Mouse (Mus musculus) CH12.LX (cell line): ENCODE measurements around the gene Rps16. TPM values are rescaled to one million over a fixed set of nuclear protein-coding genes. Genes with fewer than 3 reads are reported as not detected.

Experiments
- DNase-seq: peaks from one replicate; pipeline ENCODE4 v3.0.0-alpha.2; 2013; ENCODE audit errors: extremely low read depth
- H3K27ac ChIP-seq: 2 replicates; pipeline ENCODE4 v1.5.1; 2012; ENCODE audit warnings: low read depth, mild to moderate bottlenecking, control low read depth, moderate library complexity; ENCODE audit not compliant: insufficient read depth
- H3K27me3 ChIP-seq: replicated peaks from 2 replicates; pipeline ENCODE3; 2012; ENCODE audit warnings: inconsistent platforms
- H3K36me3 ChIP-seq, 2 experiments: replicated peaks in 1 of 2; 2 replicates each; pipeline versions ENCODE3 to v1.6.1; 2012; ENCODE audit warnings: inconsistent platforms in 1 of 2, low read length in 1 of 2, mild to moderate bottlenecking in 1 of 2, mixed read lengths in 1 of 2, moderate library complexity in 1 of 2; ENCODE audit not compliant: control insufficient read depth in 1 of 2, insufficient read depth in 1 of 2
- H3K4me1 ChIP-seq, 2 experiments: 2 replicates each; pipeline ENCODE4 v1.6.1; 2012; ENCODE audit warnings: inconsistent platforms in 1 of 2, moderate library complexity in 1 of 2; ENCODE audit not compliant: insufficient read depth in 2 of 2, control insufficient read depth in 1 of 2
- H3K4me2 ChIP-seq: 2 replicates; pipeline ENCODE4 v1.6.1; 2012; ENCODE audit warnings: low read depth, mild to moderate bottlenecking, control low read depth; ENCODE audit not compliant: poor library complexity, insufficient read depth, severe bottlenecking
- H3K4me3 ChIP-seq, 3 experiments: fragments of 150-350 bp in 1 of 3; sonication (generic) in 1 of 3; replicated peaks in 1 of 3; 2 replicates each; pipeline versions ENCODE3 to v1.5.1; 2011 to 2012; ENCODE audit warnings: low read depth in 2 of 3, low read length in 2 of 3, mild to moderate bottlenecking in 2 of 3, moderate library complexity in 2 of 3, control low read depth in 1 of 3, improper control_type of control experiment in 1 of 3, inconsistent platforms in 1 of 3, mixed read lengths in 1 of 3; ENCODE audit not compliant: poor library complexity in 1 of 3
- H3K79me2 ChIP-seq: replicated peaks from 2 replicates; pipeline ENCODE4 v1.6.1; 2012; ENCODE audit warnings: mild to moderate bottlenecking, moderate library complexity; ENCODE audit not compliant: control insufficient read depth, poor library complexity, insufficient read depth, severe bottlenecking; ENCODE audit errors: extremely low read depth
- H3K9ac ChIP-seq: 2 replicates; pipeline ENCODE4 v1.6.1; 2012; ENCODE audit warnings: low read depth, mild to moderate bottlenecking, control low read depth, moderate library complexity; ENCODE audit not compliant: insufficient read depth
- H3K9me3 ChIP-seq: replicated peaks from 2 replicates; pipeline ENCODE3; 2012; ENCODE audit warnings: low read length, inconsistent platforms, mixed read lengths
- CTCF ChIP-seq, 2 experiments: IDR thresholded peaks in 1 of 2; conservative IDR thresholded peaks in 1 of 2; 2 replicates each; pipeline ENCODE4 v1.5.1; 2011 to 2012; ENCODE audit warnings: low read depth in 2 of 2, low read length in 2 of 2, improper control_type of control experiment in 1 of 2, inconsistent platforms in 1 of 2, mild to moderate bottlenecking in 1 of 2, moderate library complexity in 1 of 2
- ELF1 ChIP-seq: IDR thresholded peaks from 2 replicates; pipeline ENCODE4 v1.6.1; 2014; ENCODE audit warnings: low read depth, mild to moderate bottlenecking, inconsistent platforms, low read length, improper control_type of control experiment
- HCFC1 ChIP-seq: IDR thresholded peaks from 2 replicates; pipeline ENCODE4 v1.6.1; 2012; ENCODE audit warnings: low read depth, mild to moderate bottlenecking, inconsistent platforms, low read length, improper control_type of control experiment
- JUN ChIP-seq: IDR thresholded peaks from 2 replicates; pipeline ENCODE4 v1.6.1; 2011; ENCODE audit warnings: low read depth, mild to moderate bottlenecking, low read length, improper control_type of control experiment, moderate library complexity; ENCODE audit not compliant: insufficient read depth
- KAT2A ChIP-seq: IDR thresholded peaks from 2 replicates; pipeline ENCODE4 v1.6.1; 2012; ENCODE audit warnings: low read length, improper control_type of control experiment, inconsistent platforms; ENCODE audit not compliant: insufficient replicate concordance
- MXI1 ChIP-seq: IDR thresholded peaks from 2 replicates; pipeline ENCODE4 v1.6.1; 2011; ENCODE audit warnings: mild to moderate bottlenecking, low read depth, low read length, improper control_type of control experiment
- MYC ChIP-seq: IDR thresholded peaks from 2 replicates; pipeline ENCODE4 v1.6.1; 2011; ENCODE audit warnings: low read depth, mild to moderate bottlenecking, improper control_type of control experiment, low read length
- NELFE ChIP-seq: IDR thresholded peaks from 2 replicates; pipeline ENCODE4 v1.6.1; 2011; ENCODE audit warnings: low read depth, low read length, improper control_type of control experiment
- PAX5 ChIP-seq: IDR thresholded peaks from 2 replicates; pipeline ENCODE4 v1.6.1; 2012; ENCODE audit warnings: low read length, inconsistent platforms, mixed read lengths
- POLR2A ChIP-seq: IDR thresholded peaks from 2 replicates; pipeline ENCODE4 v1.6.1; 2011; ENCODE audit warnings: low read depth, mild to moderate bottlenecking, improper control_type of control experiment, low read length
- POLR2AphosphoS2 ChIP-seq: IDR thresholded peaks from 2 replicates; pipeline ENCODE4 v1.6.1; 2011; ENCODE audit warnings: low read depth, low read length, improper control_type of control experiment
- RAD21 ChIP-seq: IDR thresholded peaks from 2 replicates; pipeline ENCODE4 v1.6.1; 2011; ENCODE audit warnings: low read depth, mild to moderate bottlenecking, low read length, improper control_type of control experiment, moderate library complexity
- SIN3A ChIP-seq: IDR thresholded peaks from 2 replicates; pipeline ENCODE4 v1.6.1; 2012; ENCODE audit warnings: low read length, improper control_type of control experiment, inconsistent platforms
- SMC3 ChIP-seq: IDR thresholded peaks from 2 replicates; pipeline ENCODE4 v1.6.1; 2011; ENCODE audit warnings: low read depth, low read length, improper control_type of control experiment
- TBP ChIP-seq: conservative IDR thresholded peaks from 2 replicates; pipeline ENCODE4 v1.6.1; 2011; ENCODE audit warnings: low read depth, low read length, improper control_type of control experiment
- TCF12 ChIP-seq: IDR thresholded peaks from 2 replicates; pipeline ENCODE4 v1.6.1; 2014; ENCODE audit warnings: low read depth, mild to moderate bottlenecking, inconsistent platforms, low read length, improper control_type of control experiment
- USF1 ChIP-seq: IDR thresholded peaks from 2 replicates; pipeline ENCODE4 v1.6.1; 2014; ENCODE audit warnings: low read depth, mild to moderate bottlenecking, inconsistent platforms, low read length, improper control_type of control experiment
- ZC3H11A ChIP-seq: IDR thresholded peaks from 2 replicates; pipeline ENCODE4 v1.6.1; 2012; ENCODE audit warnings: low read depth, mild to moderate bottlenecking, inconsistent platforms, low read length, improper control_type of control experiment
- ZKSCAN1 ChIP-seq: IDR thresholded peaks from 2 replicates; pipeline ENCODE4 v1.6.1; 2012; ENCODE audit warnings: low read depth, inconsistent platforms, low read length, improper control_type of control experiment, borderline replicate concordance
- ZNF384 ChIP-seq: IDR thresholded peaks from 2 replicates; pipeline ENCODE4 v1.6.1; 2012; ENCODE audit warnings: low read depth, low read length, improper control_type of control experiment, inconsistent platforms
- dilution Hi-C: fragments of 300-500 bp; cut with MboI; formaldehyde crosslinking; loops from 2 replicates; pipeline ENCODE4 v1.14.3; 2020; ENCODE audit warnings: low sequenced_read_pairs; ENCODE audit not compliant: extremely low pct_unique_long_range_greater_than_20kb, extremely low pct_ligation_motif_present
- in situ Hi-C: fragments of 300-500 bp; cut with MboI; formaldehyde crosslinking; loops from 3 replicates; pipeline ENCODE4 v1.14.3; 2019; ENCODE audit warnings: low sequenced_read_pairs, low pct_ligation_motif_present, low pct_unique_long_range_greater_than_20kb, mixed read lengths
- polyA plus RNA-seq: library from polyadenylated mRNA; unstranded; fragments of >175 nt; gene quantifications from 2 replicates; pipeline ENCODE4 v1.2.1, GENCODE M21; 2012; ENCODE audit warnings: low read depth; ENCODE audit not compliant: insufficient read length
- total RNA-seq, 2 experiments: library from RNA; depleted of rRNA; stranded (reverse); fragments of 300-350 nt in 1 of 2; fragments of >200 nt in 1 of 2; gene quantifications; 2 replicates each; pipeline ENCODE4 v1.2.3; 2012 to 2014

The Rps16 gene
- total and polyA plus RNA-seq, 3 experiments, result 66.7 to 2,040 (median 1,254) TPM

DNA sequence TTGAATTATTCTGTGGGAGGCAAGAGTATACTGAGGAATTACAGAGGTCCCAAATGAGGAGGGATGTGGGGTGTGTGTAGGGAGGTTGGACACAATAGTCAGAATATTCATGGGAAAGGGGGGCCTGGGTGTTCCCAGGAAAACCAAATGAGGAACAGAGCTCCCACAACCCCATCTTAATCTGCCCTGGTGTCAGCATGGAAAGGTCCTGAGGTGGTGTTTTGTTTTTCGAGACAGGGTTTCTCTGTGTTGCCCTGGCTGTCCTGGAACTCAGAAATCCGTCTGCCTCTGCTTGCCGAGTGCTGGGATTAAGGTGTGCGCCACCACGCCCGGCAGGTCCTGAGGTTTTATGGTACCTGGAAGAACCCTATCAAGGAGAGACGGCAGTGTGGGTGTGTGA, 8.0 kb downstream of the Rps16 start:
- H3K4me1 ChIP-seq, result peaks cover 0 to 15% of the 10 kb centered on the region in 2 experiments; a peak in 2 of 4 replicates
- dilution Hi-C loops (no loop called here), in situ Hi-C loops (no loop called here)
- H3K4me3 ChIP-seq, result no peak overlapping the region
- DNase-seq, result no peak
- H3K27me3 ChIP-seq, result no peaks in the 10 kb centered on the region
- no peak overlapping the region for H3K9ac ChIP-seq
- no peak for TF ChIP-seq USF1
- no peak for TF ChIP-seq PAX5
- TF ChIP-seq KAT2A, result no peak
- no peak for TF ChIP-seq ZC3H11A
- TF ChIP-seq TCF12, result no peak
- no peaks in the 10 kb centered on the region for H3K79me2 ChIP-seq
- no peak overlapping the region for H3K4me2 ChIP-seq
- H3K9me3 ChIP-seq, result no peaks in the 10 kb centered on the region
- peaks cover 24 to 57% of the 10 kb centered on the region in 2 experiments for H3K36me3 ChIP-seq
- H3K27ac ChIP-seq, result no peak overlapping the region

DNA sequence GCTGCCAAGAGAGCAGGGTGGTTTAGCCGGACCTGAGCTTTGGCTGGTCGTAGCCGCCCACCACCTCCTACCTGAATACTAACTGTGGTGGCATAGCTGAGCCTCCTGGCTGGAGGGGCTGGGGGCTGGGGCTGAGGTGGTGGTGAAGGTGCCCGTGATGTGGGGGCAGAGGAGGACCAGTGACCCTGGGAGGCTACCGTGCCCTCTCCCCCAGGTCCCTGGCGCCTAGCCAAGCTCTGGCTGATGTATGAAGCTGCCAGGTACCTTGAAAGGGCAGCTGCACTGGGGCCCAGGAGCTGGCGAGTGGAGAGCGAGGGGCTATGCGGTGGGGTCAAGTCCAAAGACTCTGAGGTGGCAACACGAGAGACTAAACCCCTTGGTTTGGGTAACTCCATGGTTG, 9.4 kb downstream of the Rps16 start:
- TF ChIP-seq NELFE (no peak), SIN3A (no peak), POLR2AphosphoS2 (no peak), POLR2A (no peak), JUN (no peak), TBP (no peak), HCFC1 (no peak), RAD21 (no peak), ELF1 (no peak), ZKSCAN1 (no peak), CTCF (conservative IDR thresholded peaks at IDR 0.05 in 1 of 2, IDR thresholded peaks at IDR 0.05 in 1 of 2; ENCODE audit: low read depth in 2 of 2, low read length in 2 of 2) (no peak), ZNF384 (no peak), SMC3 (no peak), MYC (no peak), MXI1 (no peak), ZC3H11A (no peak)
- no peak for DNase-seq
- dilution Hi-C loops (no loop called here), in situ Hi-C loops (no loop called here)
- H3K79me2 ChIP-seq, result no peaks in the 10 kb centered on the region
- H3K36me3 ChIP-seq, result peaks cover 11 to 53% of the 10 kb centered on the region in 2 experiments
- no peak overlapping the region for H3K27ac ChIP-seq
- H3K9ac ChIP-seq, result no peak overlapping the region
- peaks cover 0 to 7% of the 10 kb centered on the region in 2 experiments; a peak in 2 of 4 replicates for H3K4me1 ChIP-seq
- no peak overlapping the region for H3K4me3 ChIP-seq
- no peaks in the 10 kb centered on the region for H3K27me3 ChIP-seq
- H3K4me2 ChIP-seq, result no peak overlapping the region
- H3K9me3 ChIP-seq, result no peaks in the 10 kb centered on the region
